41 mouse cellular contexts compared by ENCODE assay signal in genomic region chr16:58676156-58676555, GRCm38 (mm10). TPM values are rescaled to one million over a fixed set of nuclear protein-coding genes. Genes with fewer than 3 reads are reported as not detected.
DNase-seq lines count a peak whose midpoint lies in the region; ATAC-seq and TF ChIP-seq lines count a peak whose summit lies in the region.
"Had no signal": no experiment of that assay in that cellular context is flagged by ENCODE, and none has a peak within 500 bp of the region (broad histone marks: within the 10 kb centered on the region; RNA-seq: fewer than 3 reads in every experiment).

No protein-coding gene starts in this region.

- 67% methylated on average over 7 of the region's 7 CpGs for WGBS in heart, embryonic 13.5 days
- 60% methylated on average over 7 of the region's 7 CpGs for WGBS in liver, embryonic 12.5 days (ENCODE audit: insufficient replicate concordance)
- 71% methylated on average over 7 of the region's 7 CpGs for WGBS in liver, postnatal 0 days (ENCODE audit: insufficient replicate concordance)
- 95% methylated on average over 7 of the region's 7 CpGs for WGBS in thymus, adult 2 months

- no peak for TF ChIP-seq CTCF in liver, postnatal 0 days (IDR thresholded peaks at IDR 0.05; ENCODE audit: low read depth)
- no peak for TF ChIP-seq CTCF in thymus, adult 2 months (IDR thresholded peaks at IDR 0.05; ENCODE audit: borderline replicate concordance, control insufficient read depth, extremely low read depth, insufficient read depth, low read length, poor library complexity)

- peaks cover 64% of the 10 kb centered on the region for H3K4me1 ChIP-seq in erythroblast, embryonic 14.5 days (ENCODE audit: control insufficient read depth)
- H3K4me1 ChIP-seq in heart, embryonic 13.5 days: peaks cover 27% of the 10 kb centered on the region
- peaks cover 62% of the 10 kb centered on the region for H3K4me1 ChIP-seq in liver, embryonic 12.5 days
- peaks cover 8% of the 10 kb centered on the region; the same call in 1 of the 2 replicates for H3K4me1 ChIP-seq in liver, postnatal 0 days (ENCODE audit: insufficient read depth)
- H3K4me1 ChIP-seq in thymus, adult 2 months (replicated peaks; ENCODE audit: control insufficient read depth, insufficient read depth, low read length): no peaks in the 10 kb centered on the region
- H3K4me1 ChIP-seq: forebrain, embryonic 13.5 days; stomach, embryonic 15.5 days had no signal

- no peaks in the 10 kb centered on the region for H3K9me3 ChIP-seq in erythroblast, embryonic 14.5 days (ENCODE audit: control insufficient read depth, low read length)
- H3K9me3 ChIP-seq in heart, embryonic 13.5 days: no peaks in the 10 kb centered on the region
- no peaks in the 10 kb centered on the region for H3K9me3 ChIP-seq in liver, embryonic 12.5 days (replicated peaks)
- no peaks in the 10 kb centered on the region for H3K9me3 ChIP-seq in liver, postnatal 0 days (ENCODE audit: low read length)
- H3K9me3 ChIP-seq: embryonic facial prominence, embryonic 13.5 days; forebrain, embryonic 13.5 days; limb, embryonic 13.5 days; midbrain, embryonic 15.5 days; neural tube, embryonic 15.5 days; stomach, embryonic 15.5 days had no signal

- H3K4me2 ChIP-seq in heart, embryonic 13.5 days: peak overlapping the region; percentile 4; the same call in 1 of the 2 replicates
- peak overlapping the region; percentile 73 for H3K4me2 ChIP-seq in liver, embryonic 12.5 days
- peak overlapping the region; percentile 77 for H3K4me2 ChIP-seq in liver, postnatal 0 days (ENCODE audit: low read depth, low read length)
- H3K4me2 ChIP-seq: embryonic facial prominence, embryonic 13.5 days; forebrain, embryonic 13.5 days; hindbrain, embryonic 14.5 days; limb, embryonic 13.5 days; midbrain, embryonic 15.5 days; neural tube, embryonic 15.5 days; stomach, embryonic 15.5 days had no signal

- H3K27ac ChIP-seq in heart, embryonic 13.5 days (replicated peaks): no peak overlapping the region
- H3K27ac ChIP-seq in liver, embryonic 12.5 days: peak overlapping the region; percentile 76
- H3K27ac ChIP-seq in liver, postnatal 0 days (ENCODE audit: low read depth): peak overlapping the region; percentile 55; the same call in 1 of the 2 replicates
- H3K27ac ChIP-seq in thymus, adult 2 months (ENCODE audit: control insufficient read depth, insufficient read depth, low read length): no peak overlapping the region
- H3K27ac ChIP-seq: embryonic facial prominence, embryonic 13.5 days; forebrain, embryonic 13.5 days; hindbrain, embryonic 14.5 days; left cerebral cortex, adult 2 months; limb, embryonic 13.5 days; macrophage; midbrain, embryonic 15.5 days; neural tube, embryonic 15.5 days; stomach, embryonic 15.5 days had no signal

- H3K9ac ChIP-seq in heart, embryonic 13.5 days: no peak overlapping the region
- peak overlapping the region; percentile 49 for H3K9ac ChIP-seq in liver, embryonic 12.5 days
- H3K9ac ChIP-seq in liver, postnatal 0 days (replicated peaks): peak overlapping the region; percentile 51
- H3K9ac ChIP-seq: embryonic facial prominence, embryonic 13.5 days; forebrain, embryonic 13.5 days; hindbrain, embryonic 14.5 days; limb, embryonic 13.5 days; midbrain, embryonic 15.5 days; neural tube, embryonic 15.5 days; stomach, embryonic 15.5 days had no signal

- H3K36me3 ChIP-seq in erythroblast, embryonic 14.5 days (ENCODE audit: control insufficient read depth): peaks cover 99% of the 10 kb centered on the region
- peaks cover 68% of the 10 kb centered on the region for H3K36me3 ChIP-seq in heart, embryonic 13.5 days
- peaks cover 90% of the 10 kb centered on the region for H3K36me3 ChIP-seq in liver, embryonic 12.5 days
- H3K36me3 ChIP-seq in liver, postnatal 0 days (replicated peaks; ENCODE audit: insufficient read depth, low read length): peaks cover 70% of the 10 kb centered on the region
- peaks cover 35% of the 10 kb centered on the region; the same call in 1 of the 2 replicates for H3K36me3 ChIP-seq in thymus, adult 2 months (ENCODE audit: control insufficient read depth, insufficient read depth, low read length)

- DNase-seq in heart, adult 18-20 months: no peak
- DNase-seq in liver, postnatal 0 days: no peak
- DNase-seq in thymus, adult 2 months: no peak
- DNase-seq: adrenal gland, postnatal 10 days; cerebellum, adult 11 months; cerebellum, adult 9-10 months; gastrocnemius, postnatal 25 days; heart, postnatal 10 days; kidney, adult 11 months; kidney, postnatal 14 days; lung, adult 2 months; lung, postnatal 10 days; retina, postnatal 1 day; right cerebral cortex, postnatal 14 days; thymus, postnatal 14 days had no signal

- ATAC-seq in erythroblast, adult 5-6 weeks (replicated peaks; ENCODE audit: low FRiP score, poor library complexity, severe bottlenecking): no peak
- ATAC-seq in heart, embryonic 13.5 days (ENCODE audit: extremely low read depth, insufficient number of reproducible peaks, low FRiP score, low TSS enrichment): no peak
- peak; percentile 25; the same call in 1 of the 2 replicates for ATAC-seq in liver, embryonic 12.5 days
- no peak for ATAC-seq in liver, postnatal 0 days
- ATAC-seq: forebrain, embryonic 13.5 days; midbrain, embryonic 15.5 days had no signal

- no peak for TF ChIP-seq POLR2A in thymus, adult 2 months (IDR thresholded peaks at IDR 0.05; ENCODE audit: control insufficient read depth, extremely low read depth, insufficient read depth, low read length, poor library complexity)

- no peaks in the 10 kb centered on the region for H3K27me3 ChIP-seq in erythroblast, embryonic 14.5 days (ENCODE audit: control insufficient read depth)
- H3K27me3 ChIP-seq in heart, embryonic 13.5 days (replicated peaks): no peaks in the 10 kb centered on the region
- H3K27me3 ChIP-seq in liver, embryonic 12.5 days (replicated peaks): no peaks in the 10 kb centered on the region
- H3K27me3 ChIP-seq in liver, postnatal 0 days (ENCODE audit: insufficient read depth, low read length): no peaks in the 10 kb centered on the region
- H3K27me3 ChIP-seq in thymus, adult 2 months (ENCODE audit: control insufficient read depth, insufficient read depth, low read length): no peaks in the 10 kb centered on the region
- H3K27me3 ChIP-seq: CH12.LX; embryonic facial prominence, embryonic 13.5 days; forebrain, embryonic 13.5 days; limb, embryonic 13.5 days; midbrain, embryonic 15.5 days; neural tube, embryonic 15.5 days; stomach, embryonic 15.5 days had no signal

- H3K4me3 ChIP-seq in erythroblast, embryonic 14.5 days (replicated peaks): peak overlapping the region; percentile 52
- no peak overlapping the region for H3K4me3 ChIP-seq in heart, embryonic 13.5 days
- H3K4me3 ChIP-seq in liver, embryonic 12.5 days: peak overlapping the region; percentile 100
- H3K4me3 ChIP-seq in liver, postnatal 0 days (ENCODE audit: low read depth, low read length): peak overlapping the region; percentile 92
- no peak overlapping the region for H3K4me3 ChIP-seq in thymus, adult 2 months (ENCODE audit: control insufficient read depth, insufficient read depth, low read length)
- H3K4me3 ChIP-seq: embryonic facial prominence, embryonic 13.5 days; forebrain, embryonic 13.5 days; left cerebral cortex, adult 2 months; limb, embryonic 13.5 days; midbrain, embryonic 15.5 days; neural tube, embryonic 15.5 days; stomach, embryonic 15.5 days had no signal

- no peak for TF ChIP-seq EP300 in liver, postnatal 0 days (IDR thresholded peaks at IDR 0.05; ENCODE audit: low read depth)

RNA-seq across cellular contexts. Expression of gene Cpox, which starts 6.1 kb away (rescaled TPM):
- 45.0 and 55.5 TPM in 2 replicates for polyA plus RNA-seq in erythroblast, embryonic 14.5 days (2012)
- 410 and 442 TPM in 2 replicates for total RNA-seq in erythroblast, adult 5-6 weeks (2015; ENCODE audit: low replicate concordance)
- 412 and 476 TPM in 2 replicates for total RNA-seq in erythroblast, adult 5-6 weeks (2017; ENCODE audit: low replicate concordance)
- polyA plus RNA-seq in heart, embryonic 13.5 days (2015; fragmentation: Nextera tagmentation; extraction: Ambion mirVana): 26.9 and 37.8 TPM in 2 replicates
- 10 to 100 TPM; 36.5 to 37.9 TPM for total RNA-seq in heart, adult 18-20 months (2021)
- polyA plus RNA-seq in liver, embryonic 12.5 days (2016; fragmentation: Nextera tagmentation; extraction: Ambion mirVana): 692 and 703 TPM in 2 replicates
- 178 and 189 TPM in 2 replicates for polyA plus RNA-seq in liver, postnatal 0 days (2015; fragmentation: Nextera tagmentation; extraction: Ambion mirVana)
- 14.1 and 16.9 TPM in 2 replicates for polyA plus RNA-seq in thymus, adult 2 months (2012; rRNA removed)

RNA-seq across cellular contexts. Expression of gene E330017A01Rik, which starts 37.6 kb away (rescaled TPM):
- polyA plus RNA-seq in erythroblast, embryonic 14.5 days (2012): 0.04 TPM in 1 of 2 replicates, not detected in the other
- total RNA-seq in erythroblast, adult 5-6 weeks (2015; ENCODE audit: low replicate concordance): not detected in 2 replicates
- total RNA-seq in erythroblast, adult 5-6 weeks (2017; ENCODE audit: low replicate concordance): not detected in 2 replicates
- not detected in 2 replicates for polyA plus RNA-seq in heart, embryonic 13.5 days (2015; fragmentation: Nextera tagmentation; extraction: Ambion mirVana)
- total RNA-seq in heart, adult 18-20 months (2021): not detected
- polyA plus RNA-seq in liver, embryonic 12.5 days (2016; fragmentation: Nextera tagmentation; extraction: Ambion mirVana): not detected in 2 replicates
- polyA plus RNA-seq in liver, postnatal 0 days (2015; fragmentation: Nextera tagmentation; extraction: Ambion mirVana): not detected in 2 replicates
- not detected in 2 replicates for polyA plus RNA-seq in thymus, adult 2 months (2012; rRNA removed)
- total RNA-seq: adrenal gland, postnatal 10 days; common myeloid progenitor, adult 5-6 weeks; ES-E14; gastrocnemius, adult 18-20 months; gastrocnemius, postnatal 25 days; heart, adult 8-10 months; heart, postnatal 10 days; hematopoietic stem cell, adult 5-6 weeks; layer of hippocampus, postnatal 10 days; left cerebral cortex, adult 2 months; left cerebral cortex, postnatal 25 days; megakaryocyte-erythroid progenitor cell, adult 5-6 weeks had no signal
- polyA plus RNA-seq: C2C12; embryonic facial prominence, embryonic 13.5 days; forebrain, embryonic 13.5 days; frontal cortex, adult 2 months; hindbrain, embryonic 14.5 days; limb, embryonic 13.5 days; lung, adult 2 months; macrophage; midbrain, embryonic 15.5 days; neural tube, embryonic 15.5 days; stomach, embryonic 15.5 days; urinary bladder, adult 2 months had no signal

RNA-seq across cellular contexts. Expression of gene Gpr15, which starts 42.7 kb away (rescaled TPM):
- polyA plus RNA-seq in erythroblast, embryonic 14.5 days (2012): not detected in 2 replicates
- not detected in 2 replicates for total RNA-seq in erythroblast, adult 5-6 weeks (2015; ENCODE audit: low replicate concordance)
- total RNA-seq in erythroblast, adult 5-6 weeks (2017; ENCODE audit: low replicate concordance): not detected in 2 replicates
- not detected in 2 replicates for polyA plus RNA-seq in heart, embryonic 13.5 days (2015; fragmentation: Nextera tagmentation; extraction: Ambion mirVana)
- not detected for total RNA-seq in heart, adult 18-20 months (2021)
- polyA plus RNA-seq in liver, embryonic 12.5 days (2016; fragmentation: Nextera tagmentation; extraction: Ambion mirVana): not detected in 2 replicates
- 0.11 TPM in 1 of 2 replicates, not detected in the other for polyA plus RNA-seq in liver, postnatal 0 days (2015; fragmentation: Nextera tagmentation; extraction: Ambion mirVana)
- polyA plus RNA-seq in thymus, adult 2 months (2012; rRNA removed): 0.17 and 0.24 TPM in 2 replicates
- total RNA-seq: adrenal gland, postnatal 10 days; common myeloid progenitor, adult 5-6 weeks; ES-E14; gastrocnemius, adult 18-20 months; gastrocnemius, postnatal 25 days; heart, adult 8-10 months; heart, postnatal 10 days; hematopoietic stem cell, adult 5-6 weeks; layer of hippocampus, postnatal 10 days; left cerebral cortex, adult 2 months; left cerebral cortex, postnatal 25 days; megakaryocyte-erythroid progenitor cell, adult 5-6 weeks had no signal
- polyA plus RNA-seq: C2C12; forebrain, embryonic 13.5 days; hindbrain, embryonic 14.5 days; kidney, embryonic 14.5 days; limb, embryonic 13.5 days; macrophage; neural tube, embryonic 15.5 days had no signal

RNA-seq across cellular contexts. Expression of gene Cldnd1, which starts 51.6 kb away (rescaled TPM):
- polyA plus RNA-seq in erythroblast, embryonic 14.5 days (2012): 0.21 and 0.29 TPM in 2 replicates
- 8.6 and 11.9 TPM in 2 replicates for total RNA-seq in erythroblast, adult 5-6 weeks (2015; ENCODE audit: low replicate concordance)
- 6.2 and 10.3 TPM in 2 replicates for total RNA-seq in erythroblast, adult 5-6 weeks (2017; ENCODE audit: low replicate concordance)
- 96.1 and 103 TPM in 2 replicates for polyA plus RNA-seq in heart, embryonic 13.5 days (2015; fragmentation: Nextera tagmentation; extraction: Ambion mirVana)
- total RNA-seq in heart, adult 18-20 months (2021): 10 to 100 TPM; 48.7 to 51.0 TPM
- 41.3 and 41.8 TPM in 2 replicates for polyA plus RNA-seq in liver, embryonic 12.5 days (2016; fragmentation: Nextera tagmentation; extraction: Ambion mirVana)
- polyA plus RNA-seq in liver, postnatal 0 days (2015; fragmentation: Nextera tagmentation; extraction: Ambion mirVana): 23.8 and 28.4 TPM in 2 replicates
- 47.4 and 51.4 TPM in 2 replicates for polyA plus RNA-seq in thymus, adult 2 months (2012; rRNA removed)

RNA-seq across cellular contexts. Expression of gene Gm813, which starts 59.4 kb away (rescaled TPM):
- polyA plus RNA-seq in erythroblast, embryonic 14.5 days (2012): not detected in 2 replicates
- not detected in 2 replicates for total RNA-seq in erythroblast, adult 5-6 weeks (2015; ENCODE audit: low replicate concordance)
- not detected in 2 replicates for total RNA-seq in erythroblast, adult 5-6 weeks (2017; ENCODE audit: low replicate concordance)
- polyA plus RNA-seq in heart, embryonic 13.5 days (2015; fragmentation: Nextera tagmentation; extraction: Ambion mirVana): not detected in 2 replicates
- not detected for total RNA-seq in heart, adult 18-20 months (2021)
- not detected in 2 replicates for polyA plus RNA-seq in liver, embryonic 12.5 days (2016; fragmentation: Nextera tagmentation; extraction: Ambion mirVana)
- not detected in 2 replicates for polyA plus RNA-seq in liver, postnatal 0 days (2015; fragmentation: Nextera tagmentation; extraction: Ambion mirVana)
- polyA plus RNA-seq in thymus, adult 2 months (2012; rRNA removed): not detected in 2 replicates
- total RNA-seq: adrenal gland, postnatal 10 days; CH12.LX; common myeloid progenitor, adult 5-6 weeks; ES-E14; gastrocnemius, adult 18-20 months; gastrocnemius, postnatal 25 days; heart, adult 8-10 months; heart, postnatal 10 days; hematopoietic stem cell, adult 5-6 weeks; layer of hippocampus, postnatal 10 days; left cerebral cortex, adult 2 months; left cerebral cortex, postnatal 25 days; megakaryocyte-erythroid progenitor cell, adult 5-6 weeks had no signal
- polyA plus RNA-seq: C2C12; embryonic facial prominence, embryonic 13.5 days; forebrain, embryonic 13.5 days; frontal cortex, adult 2 months; hindbrain, embryonic 14.5 days; kidney, embryonic 14.5 days; limb, embryonic 13.5 days; lung, adult 2 months; macrophage; midbrain, embryonic 15.5 days; neural tube, embryonic 15.5 days; stomach, embryonic 15.5 days; urinary bladder, adult 2 months had no signal

Comparison
In these comparisons a context has a peak if more than half of its experiments do, and no peak if none do; other contexts are left out.
1. H3K4me3 ChIP-seq: peak in erythroblast, embryonic 14.5 days (single experiment), liver, embryonic 12.5 days (single experiment) and liver, postnatal 0 days (single experiment); none in heart, embryonic 13.5 days (single experiment) and thymus, adult 2 months (single experiment).
2. H3K27ac ChIP-seq: peak in liver, embryonic 12.5 days (single experiment) and liver, postnatal 0 days (single experiment); none in heart, embryonic 13.5 days (single experiment) and thymus, adult 2 months (single experiment).
3. H3K4me2 ChIP-seq: peak in every context shown above with its lines; median percentile 77 in liver, postnatal 0 days; 73 in liver, embryonic 12.5 days; 4 in heart, embryonic 13.5 days.